Mouse (Mus musculus): ENCODE measurements around the gene Spx. TPM values are rescaled to one million over a fixed set of nuclear protein-coding genes. Genes with fewer than 3 reads are reported as not detected.

The Spx gene
- 0.98 TPM for polyA plus RNA-seq (2017; shearing (Covaris generic))

GRCm38 (mm10) chr6:142412906-142413491, at the start of gene Spx:
TSS of gene Spx (plus strand) at chr6:142413441.

GRCm38 (mm10) chr6:142387011-142387754, 26.1 kb upstream of the Spx start, which contains the start of the genes Recql and Golt1b:
TSS of gene Recql (minus strand) at chr6:142387087.
TSS of gene Golt1b (plus strand) at chr6:142387221.

Other genes starting within 250 kb of the Spx start
- 0.69 TPM for gene Slco1a6, start 204.9 kb upstream of the Spx start, polyA plus RNA-seq (2017; shearing (Covaris generic))
- gene Iapp, start 115.0 kb upstream of the Spx start, polyA plus RNA-seq (2017; shearing (Covaris generic)), result not detected
- gene Slco1a5, start 90.5 kb upstream of the Spx start, polyA plus RNA-seq (2017; shearing (Covaris generic)), result not detected
- 24.2 TPM for gene Pyroxd1, start 67.8 kb upstream of the Spx start, polyA plus RNA-seq (2017; shearing (Covaris generic))
- 47.7 TPM for gene Recql, start 26.4 kb upstream of the Spx start, polyA plus RNA-seq (2017; shearing (Covaris generic))
- gene Golt1b, start 26.2 kb upstream of the Spx start, polyA plus RNA-seq (2017; shearing (Covaris generic)), result 18.6 TPM
- not detected for gene Gys2, start 59.7 kb downstream of the Spx start, polyA plus RNA-seq (2017; shearing (Covaris generic))
- gene Ldhb, start 94.5 kb downstream of the Spx start, polyA plus RNA-seq (2017; shearing (Covaris generic)), result 133 TPM
- gene Kcnj8, start 158.2 kb downstream of the Spx start, polyA plus RNA-seq (2017; shearing (Covaris generic)), result 0.13 TPM